Mouse (Mus musculus): ENCODE results near the gene Mecom. TPM values are rescaled to one million over a fixed set of nuclear protein-coding genes. Genes with fewer than 3 reads are reported as not detected.
"Not testable (repeated sequence)": the region's sequence is repeated elsewhere in the genome, so short reads cannot be mapped to it uniquely, and the experiment has no call there.

The Mecom gene
- polyA plus RNA-seq, 1 experiment from 2014 or later, result 32.7 TPM

DNA sequence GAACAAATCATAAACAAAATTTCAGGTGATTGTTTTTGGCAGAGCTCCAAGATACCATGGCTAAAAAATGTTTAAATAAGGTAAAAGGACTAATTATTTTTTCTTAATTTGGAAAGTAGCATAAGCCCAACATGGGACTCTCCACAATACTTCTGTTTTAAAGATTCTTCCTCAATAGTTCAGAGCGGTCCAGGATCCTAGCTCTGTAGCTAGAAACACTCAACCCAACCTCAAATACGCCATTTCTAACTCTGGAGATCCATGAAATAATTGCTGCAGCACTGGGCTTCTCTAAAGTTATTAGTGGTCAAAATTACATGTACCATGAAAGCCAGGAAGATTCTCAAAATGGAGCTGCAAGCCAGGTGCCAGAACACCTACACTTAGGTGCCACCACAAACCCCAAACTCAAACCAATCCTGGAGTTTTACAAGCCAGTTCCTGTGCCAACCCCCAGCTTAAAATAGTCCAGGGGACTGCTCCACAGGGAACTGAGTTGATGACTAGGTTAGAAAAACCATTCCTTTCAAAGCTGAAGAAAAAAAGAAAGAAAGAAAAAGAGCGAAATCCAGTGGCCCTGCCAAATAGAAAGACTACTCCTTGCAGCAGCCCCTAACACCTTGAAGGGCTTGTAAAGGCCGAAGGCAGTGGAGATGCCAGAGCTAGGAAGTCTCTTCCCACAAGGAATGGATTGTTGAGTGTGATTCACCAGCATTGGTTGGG, 102.4 kb downstream of the Mecom start:
- no peaks in the 10 kb centered on the region for H3K4me1 ChIP-seq (ENCODE audit: control insufficient read depth, insufficient read depth, low read length)
- no peak overlapping the region for H3K27ac ChIP-seq (ENCODE audit: low read depth, low read length)
- no peaks in the 10 kb centered on the region for H3K9me3 ChIP-seq (ENCODE audit: control insufficient read depth, low read length)
- no peak overlapping the region for H3K9ac ChIP-seq (ENCODE audit: low read length)
- H3K4me3 ChIP-seq (ENCODE audit: low read depth, low read length), result no peak overlapping the region
- no peak overlapping the region for H3K4me2 ChIP-seq
- no peaks in the 10 kb centered on the region for H3K36me3 ChIP-seq (ENCODE audit: control insufficient read depth, insufficient read depth, low read length)
- ATAC-seq (ENCODE audit: low FRiP score) (no peak), DNase-seq (ENCODE audit: low spot score, missing footprints) (peak; percentile 26)
- no peaks in the 10 kb centered on the region for H3K27me3 ChIP-seq (ENCODE audit: control insufficient read depth, insufficient read depth, low read length)
- 93% methylated on average over 4 of the region's 4 CpGs for WGBS

DNA sequence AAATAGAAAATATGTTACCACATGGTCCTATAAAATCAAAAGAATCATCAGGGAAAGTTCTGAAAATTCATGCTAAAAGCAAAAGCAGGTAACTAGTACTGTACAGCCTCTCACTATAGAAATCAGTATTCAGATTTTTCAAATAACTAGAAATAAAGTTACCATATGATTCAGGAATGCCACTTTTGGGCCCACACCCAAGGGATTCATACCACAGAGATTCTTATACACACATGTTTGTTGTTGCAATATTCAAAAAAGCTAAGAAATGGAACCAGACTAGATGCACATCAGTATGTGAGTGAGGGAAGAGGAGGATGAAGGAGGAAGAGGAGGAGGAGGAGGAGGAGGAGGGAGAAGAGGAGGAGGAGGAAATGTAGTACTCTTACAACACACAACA, 106.2 kb downstream of the Mecom start:
- H3K36me3 ChIP-seq (ENCODE audit: control insufficient read depth, insufficient read depth, low read length), result no peaks in the 10 kb centered on the region
- no peak overlapping the region for H3K4me2 ChIP-seq
- no peak for ATAC-seq (ENCODE audit: low FRiP score)
- DNase-seq (ENCODE audit: low spot score, missing footprints), result peak; percentile 37
- no peak overlapping the region for H3K27ac ChIP-seq (ENCODE audit: low read depth, low read length)
- H3K9me3 ChIP-seq (ENCODE audit: control insufficient read depth, low read length), result no peaks in the 10 kb centered on the region
- H3K4me1 ChIP-seq (ENCODE audit: control insufficient read depth, insufficient read depth, low read length), result no peaks in the 10 kb centered on the region
- H3K27me3 ChIP-seq (ENCODE audit: control insufficient read depth, insufficient read depth, low read length), result no peaks in the 10 kb centered on the region
- H3K9ac ChIP-seq (ENCODE audit: low read length), result no peak overlapping the region
- no peak overlapping the region for H3K4me3 ChIP-seq (ENCODE audit: low read depth, low read length)

DNA sequence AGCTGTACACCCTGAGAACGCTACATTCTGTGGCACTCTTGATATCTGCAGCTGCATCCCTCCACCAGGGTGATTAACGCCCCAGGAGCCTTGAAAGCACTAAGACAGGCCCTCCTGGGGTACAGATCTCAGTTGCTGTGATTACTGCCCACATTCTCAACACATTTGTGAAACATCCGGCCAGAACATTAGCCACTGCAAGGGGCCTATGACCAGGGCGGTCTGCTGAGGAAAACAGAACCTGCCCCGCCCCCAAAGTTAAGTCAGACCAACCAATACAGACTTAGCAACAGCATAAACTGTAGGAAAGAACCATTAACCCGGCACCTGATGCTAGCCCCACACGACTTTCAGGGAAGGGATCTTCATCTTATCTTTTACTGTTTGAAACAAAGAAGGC, 109.8 kb downstream of the Mecom start:
- Histone ChIP-seq H3K4me1 (ENCODE audit: control insufficient read depth, insufficient read depth, low read length) (peaks cover 5% of the 10 kb centered on the region; the same call in 1 of the 2 replicates), H3K27ac (ENCODE audit: low read depth, low read length) (no peak overlapping the region), H3K9me3 (ENCODE audit: control insufficient read depth, low read length) (no peaks in the 10 kb centered on the region), H3K9ac (ENCODE audit: low read length) (no peak overlapping the region), H3K4me3 (ENCODE audit: low read depth, low read length) (no peak overlapping the region), H3K4me2 (no peak overlapping the region), H3K36me3 (ENCODE audit: control insufficient read depth, insufficient read depth, low read length) (no peaks in the 10 kb centered on the region), H3K27me3 (ENCODE audit: control insufficient read depth, insufficient read depth, low read length) (no peaks in the 10 kb centered on the region)
- peak; percentile 62 for DNase-seq (ENCODE audit: low spot score, missing footprints)
- no peak for ATAC-seq (ENCODE audit: low FRiP score)
- WGBS, result 54% methylated on average over 7 of the region's 7 CpGs

DNA sequence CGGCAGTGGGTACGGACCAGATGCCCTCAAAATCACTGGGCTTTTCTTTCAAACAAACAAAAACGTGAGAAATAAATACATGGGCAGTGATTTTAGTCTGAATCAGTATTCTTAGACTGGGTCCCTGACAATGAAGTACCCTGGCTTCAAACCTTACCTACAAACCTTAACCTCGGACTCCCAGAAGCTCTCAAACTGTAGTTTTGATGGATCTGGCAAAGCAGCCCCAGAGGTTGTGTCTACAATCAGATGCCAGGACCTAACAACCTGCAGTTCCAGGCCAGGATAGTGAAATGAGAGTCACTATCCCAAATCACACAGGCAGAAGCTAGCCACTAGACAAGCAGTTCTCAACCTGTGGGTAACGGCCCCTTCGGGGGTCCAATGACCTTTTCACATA, 111.2 kb downstream of the Mecom start:
- Histone ChIP-seq H3K4me3 (ENCODE audit: low read depth, low read length) (no peak overlapping the region), H3K27me3 (ENCODE audit: control insufficient read depth, insufficient read depth, low read length) (no peaks in the 10 kb centered on the region), H3K4me1 (ENCODE audit: control insufficient read depth, insufficient read depth, low read length) (peaks cover 5% of the 10 kb centered on the region; the same call in 1 of the 2 replicates), H3K36me3 (ENCODE audit: control insufficient read depth, insufficient read depth, low read length) (no peaks in the 10 kb centered on the region), H3K27ac (ENCODE audit: low read depth, low read length) (no peak overlapping the region), H3K4me2 (no peak overlapping the region), H3K9ac (ENCODE audit: low read length) (no peak overlapping the region), H3K9me3 (ENCODE audit: control insufficient read depth, low read length) (no peaks in the 10 kb centered on the region)
- DNase-seq (ENCODE audit: low spot score, missing footprints), result peak; percentile 84
- ATAC-seq (ENCODE audit: low FRiP score), result no peak
- 81% methylated on average over 6 of the region's 6 CpGs for WGBS

DNA sequence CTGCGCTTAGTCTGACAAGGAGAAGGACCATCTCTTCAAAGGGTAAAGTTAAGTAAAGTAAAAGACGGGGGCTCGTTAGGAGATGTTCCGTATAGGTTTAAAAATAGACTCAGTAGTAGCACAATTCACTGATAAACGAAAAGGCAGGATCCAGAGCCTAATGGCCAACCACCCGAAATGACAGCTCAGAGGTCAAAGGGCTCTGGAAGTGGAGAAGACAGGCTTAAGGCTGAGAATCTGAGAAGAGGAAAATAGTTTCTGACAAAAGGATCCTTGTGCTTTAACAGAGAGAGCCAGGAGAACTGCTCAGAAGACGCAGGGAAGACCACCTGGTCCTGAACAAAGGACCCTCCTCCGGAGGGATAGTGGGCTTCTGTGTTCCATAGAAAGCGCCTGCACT, 111.7 kb downstream of the Mecom start:
- Histone ChIP-seq H3K4me2 (no peak overlapping the region), H3K4me1 (ENCODE audit: control insufficient read depth, insufficient read depth, low read length) (peaks cover 5% of the 10 kb centered on the region; the same call in 1 of the 2 replicates), H3K27me3 (ENCODE audit: control insufficient read depth, insufficient read depth, low read length) (no peaks in the 10 kb centered on the region), H3K9me3 (ENCODE audit: control insufficient read depth, low read length) (no peaks in the 10 kb centered on the region), H3K9ac (ENCODE audit: low read length) (no peak overlapping the region), H3K36me3 (ENCODE audit: control insufficient read depth, insufficient read depth, low read length) (no peaks in the 10 kb centered on the region), H3K27ac (ENCODE audit: low read depth, low read length) (no peak overlapping the region), H3K4me3 (ENCODE audit: low read depth, low read length) (no peak overlapping the region)
- WGBS, result 50% methylated on average over 9 of the region's 9 CpGs
- no peak for DNase-seq (ENCODE audit: low spot score, missing footprints)
- ATAC-seq (ENCODE audit: low FRiP score), result no peak

DNA sequence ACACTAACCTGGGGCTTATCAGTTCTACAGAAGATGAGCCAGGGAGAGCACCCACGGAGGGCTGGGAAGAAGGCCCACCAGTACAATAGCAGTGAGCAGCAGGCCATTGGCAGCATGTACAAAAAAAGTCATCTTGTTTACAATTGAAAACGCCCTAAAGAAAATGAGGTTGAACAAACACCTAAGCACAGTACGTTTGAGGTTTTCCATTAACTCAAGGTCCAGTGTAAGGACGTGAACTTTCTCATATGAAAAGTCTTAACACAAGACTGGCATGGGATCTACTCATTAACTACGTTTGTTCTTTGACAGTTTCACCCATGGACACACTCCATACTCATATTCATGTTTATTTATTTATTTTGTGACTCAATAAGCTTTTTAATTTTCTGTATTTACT, 118.9 kb downstream of the Mecom start:
- ATAC-seq (ENCODE audit: low FRiP score), result no peak
- H3K9me3 ChIP-seq (ENCODE audit: control insufficient read depth, low read length), result no peaks in the 10 kb centered on the region; the same call in 1 of the 2 replicates
- no peak overlapping the region for H3K27ac ChIP-seq (ENCODE audit: low read depth, low read length)
- H3K4me1 ChIP-seq (ENCODE audit: control insufficient read depth, insufficient read depth, low read length), result no peaks in the 10 kb centered on the region
- no peaks in the 10 kb centered on the region for H3K36me3 ChIP-seq (ENCODE audit: control insufficient read depth, insufficient read depth, low read length)
- WGBS, result 87% methylated on average over 5 of the region's 5 CpGs
- no peak overlapping the region for H3K9ac ChIP-seq (ENCODE audit: low read length)
- peak; percentile 51 for DNase-seq (ENCODE audit: low spot score, missing footprints)
- H3K4me2 ChIP-seq, result no peak overlapping the region
- H3K27me3 ChIP-seq (ENCODE audit: control insufficient read depth, insufficient read depth, low read length), result no peaks in the 10 kb centered on the region
- H3K4me3 ChIP-seq (ENCODE audit: low read depth, low read length), result no peak overlapping the region

DNA sequence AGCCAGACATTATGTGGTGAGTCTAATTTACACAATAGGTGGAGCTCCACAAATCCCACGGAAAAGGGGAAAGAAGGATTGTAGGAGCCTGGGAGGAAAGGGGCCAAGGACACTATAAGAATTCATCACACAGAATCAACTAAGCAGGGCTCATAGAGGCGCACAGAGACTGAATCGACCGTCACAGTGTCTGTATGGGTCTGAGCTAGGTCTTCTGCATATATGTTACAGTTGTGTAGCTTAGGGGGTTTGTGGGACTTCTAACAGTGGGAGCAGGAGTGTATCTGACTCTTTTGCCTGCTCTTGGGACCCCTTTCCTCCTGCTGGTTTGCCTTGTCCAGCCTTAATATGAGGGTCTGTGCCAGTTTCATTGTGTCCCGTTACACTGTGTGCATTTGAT, 123.8 kb downstream of the Mecom start:
- DNase-seq (ENCODE audit: low spot score, missing footprints) (peak; percentile 56), ATAC-seq (ENCODE audit: low FRiP score) (no peak)
- Histone ChIP-seq H3K27me3 (ENCODE audit: control insufficient read depth, insufficient read depth, low read length) (no peaks in the 10 kb centered on the region), H3K4me3 (ENCODE audit: low read depth, low read length) (no peak overlapping the region), H3K27ac (ENCODE audit: low read depth, low read length) (no peak overlapping the region), H3K4me1 (ENCODE audit: control insufficient read depth, insufficient read depth, low read length) (peaks cover 8% of the 10 kb centered on the region), H3K4me2 (no peak overlapping the region), H3K9me3 (ENCODE audit: control insufficient read depth, low read length) (no peaks in the 10 kb centered on the region; the same call in 1 of the 2 replicates), H3K36me3 (ENCODE audit: control insufficient read depth, insufficient read depth, low read length) (no peaks in the 10 kb centered on the region), H3K9ac (ENCODE audit: low read length) (no peak overlapping the region)
- 83% methylated on average over 5 of the region's 5 CpGs for WGBS

DNA sequence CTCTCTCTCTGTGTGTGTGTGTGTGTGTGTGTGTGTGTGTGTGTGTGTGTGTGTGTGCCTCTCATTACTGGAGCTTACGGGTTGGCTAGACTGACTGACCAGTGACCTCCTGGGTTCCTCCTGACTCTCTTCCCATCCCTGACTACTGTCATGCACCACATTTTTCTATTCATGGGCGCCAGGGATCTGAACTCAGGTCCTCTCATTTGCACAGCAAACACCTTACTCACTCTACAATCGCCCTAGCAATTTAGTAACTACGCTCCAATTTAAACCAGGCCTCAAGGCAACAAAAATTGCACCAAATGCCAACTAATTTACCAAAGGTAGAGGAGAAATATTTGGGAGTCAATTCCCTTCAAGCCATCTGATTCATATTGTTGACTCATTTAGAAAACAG, 125.9 kb downstream of the Mecom start:
- WGBS, result 97% methylated on average over 4 of the region's 4 CpGs
- not testable (repeated sequence) for H3K4me2 ChIP-seq

DNA sequence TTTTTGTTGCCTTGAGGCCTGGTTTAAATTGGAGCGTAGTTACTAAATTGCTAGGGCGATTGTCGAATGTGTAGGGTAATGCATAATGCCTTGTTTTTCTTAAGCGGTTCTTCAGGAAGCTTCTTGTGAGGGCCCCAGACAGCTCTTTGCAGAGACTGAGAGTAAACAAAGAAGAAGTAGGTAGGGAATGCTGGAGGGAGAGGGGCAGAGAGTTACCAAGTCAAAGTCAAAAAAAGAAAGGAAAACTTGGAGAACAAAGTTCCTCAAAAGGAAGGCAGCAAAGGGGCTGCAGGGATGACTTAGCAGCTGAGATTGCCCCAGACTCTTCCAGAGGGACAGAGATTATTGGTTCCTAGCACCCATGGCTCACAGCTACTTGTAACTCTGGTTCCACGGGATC, 126.9 kb downstream of the Mecom start:
- WGBS, result 81% methylated on average over 5 of the region's 5 CpGs
- Histone ChIP-seq H3K27ac (ENCODE audit: low read depth, low read length) (no peak overlapping the region), H3K27me3 (ENCODE audit: control insufficient read depth, insufficient read depth, low read length) (no peaks in the 10 kb centered on the region), H3K36me3 (ENCODE audit: control insufficient read depth, insufficient read depth, low read length) (no peaks in the 10 kb centered on the region), H3K4me2 (no peak overlapping the region), H3K4me1 (ENCODE audit: control insufficient read depth, insufficient read depth, low read length) (peaks cover 38% of the 10 kb centered on the region), H3K9ac (ENCODE audit: low read length) (no peak overlapping the region), H3K9me3 (ENCODE audit: control insufficient read depth, low read length) (no peaks in the 10 kb centered on the region; the same call in 1 of the 2 replicates), H3K4me3 (ENCODE audit: low read depth, low read length) (no peak overlapping the region)
- DNase-seq (ENCODE audit: low spot score, missing footprints) (peak; percentile 88), ATAC-seq (ENCODE audit: low FRiP score) (no peak)

More for the DNA sequence above, 125.9 kb downstream of the Mecom start:
- H3K36me3 ChIP-seq (ENCODE audit: control insufficient read depth, insufficient read depth, low read length); H3K27ac ChIP-seq (ENCODE audit: low read depth, low read length); ATAC-seq (ENCODE audit: low FRiP score); H3K9me3 ChIP-seq (ENCODE audit: control insufficient read depth, low read length); H3K9ac ChIP-seq (ENCODE audit: low read length); H3K4me3 ChIP-seq (ENCODE audit: low read depth, low read length); H3K27me3 ChIP-seq (ENCODE audit: control insufficient read depth, insufficient read depth, low read length): not testable (repeated sequence)
- DNase-seq (ENCODE audit: low spot score, missing footprints), result peak; percentile 73
- peaks cover 28% of the 10 kb centered on the region for H3K4me1 ChIP-seq (ENCODE audit: control insufficient read depth, insufficient read depth, low read length)
